Mouse (Mus musculus): ENCODE measurements around the gene Gm3402. TPM values are rescaled to one million over a fixed set of nuclear protein-coding genes. Genes with fewer than 3 reads are reported as not detected.
"Not testable (repeated sequence)": the region's sequence is repeated elsewhere in the genome, so short reads cannot be mapped to it uniquely, and the experiment has no call there.

Gm3402 gene
- polyA plus RNA-seq, 1 experiment from 2014 or later: not detected

GRCm38 (mm10) chr5:146491063-146491462 lies 22.9 kb upstream of the Gm3402 start, which contains the start of gene Gm6370:
Gene Gm6370, plus strand, starts transcription at chr5:146491363.
- not testable (repeated sequence) for H3K27ac ChIP-seq (replicated peaks; ENCODE audit: low read depth, low read length); H3K4me2 ChIP-seq (ENCODE audit: low read length); H3K9me3 ChIP-seq (ENCODE audit: control insufficient read depth, low read length); DNase-seq; H3K4me1 ChIP-seq (ENCODE audit: control insufficient read depth, insufficient read depth, low read length); ATAC-seq (ENCODE audit: low FRiP score, low TSS enrichment); H3K27me3 ChIP-seq (ENCODE audit: control insufficient read depth, insufficient read depth, low read length); H3K4me3 ChIP-seq (replicated peaks; ENCODE audit: low read depth, low read length); H3K36me3 ChIP-seq (ENCODE audit: control insufficient read depth, insufficient read depth, low read length); H3K9ac ChIP-seq (replicated peaks; ENCODE audit: low read length)
- WGBS: no CpG with 5 or more reads among the region's 5 CpGs

DNA sequence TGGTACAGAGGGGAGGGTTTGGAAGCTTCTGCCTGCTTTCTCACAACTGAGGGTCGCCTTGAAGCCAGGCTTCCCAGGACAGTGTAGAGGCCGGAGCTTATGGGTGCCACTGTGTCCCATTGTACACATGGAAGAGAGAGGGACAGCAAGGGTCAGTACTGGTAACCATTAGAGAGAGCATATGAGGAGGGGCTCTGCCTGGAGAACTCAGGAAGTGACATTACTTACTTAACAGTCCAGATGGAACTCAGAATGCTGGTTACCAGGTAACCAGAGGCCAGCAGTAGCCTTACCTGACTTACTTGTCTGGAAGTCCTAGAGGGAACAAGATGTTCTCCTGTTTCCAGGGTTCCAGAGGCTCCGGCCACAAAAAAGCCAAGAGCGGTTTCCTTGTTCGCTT lies 11.8 kb upstream of the Gm3402 start, which contains the start of gene 4930449I24Rik:
TSS of gene 4930449I24Rik (plus strand) at position 301 of the 400 bp plus-strand sequence.
- not testable (repeated sequence) for H3K4me1 ChIP-seq (ENCODE audit: control insufficient read depth, insufficient read depth, low read length); H3K27me3 ChIP-seq (ENCODE audit: control insufficient read depth, insufficient read depth, low read length); H3K4me2 ChIP-seq (ENCODE audit: low read length); DNase-seq; H3K9ac ChIP-seq (replicated peaks; ENCODE audit: low read length); H3K4me3 ChIP-seq (replicated peaks; ENCODE audit: low read depth, low read length); ATAC-seq (ENCODE audit: low FRiP score, low TSS enrichment); H3K27ac ChIP-seq (replicated peaks; ENCODE audit: low read depth, low read length); H3K36me3 ChIP-seq (ENCODE audit: control insufficient read depth, insufficient read depth, low read length); H3K9me3 ChIP-seq (ENCODE audit: control insufficient read depth, low read length)
- no CpG with 5 or more reads among the region's 5 CpGs for WGBS

DNA sequence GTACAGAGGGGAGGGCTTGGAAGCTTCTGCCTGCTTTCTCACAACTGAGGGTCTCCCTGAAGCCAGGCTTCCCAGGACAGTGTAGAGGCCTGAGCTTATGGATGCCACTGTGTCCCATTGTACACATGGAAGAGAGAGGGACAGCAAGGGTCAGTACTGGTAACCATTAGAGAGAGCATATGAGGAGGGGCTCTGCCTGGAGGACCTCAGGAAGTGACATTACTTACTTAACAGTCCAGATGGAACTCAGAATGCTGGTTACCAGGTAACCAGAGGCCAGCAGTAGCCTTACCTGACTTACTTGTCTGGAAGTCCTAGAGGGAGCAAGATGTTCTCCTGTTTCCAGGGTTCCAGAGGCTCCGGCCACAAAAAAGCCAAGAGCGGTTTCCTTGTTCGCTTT lies 11.6 kb downstream of the Gm3402 start, which contains the start of gene Gm3404:
TSS of gene Gm3404 (plus strand) at position 301 of the 400 bp plus-strand sequence.
- ATAC-seq (ENCODE audit: low FRiP score, low TSS enrichment); H3K4me2 ChIP-seq (ENCODE audit: low read length); DNase-seq; H3K27ac ChIP-seq (replicated peaks; ENCODE audit: low read depth, low read length); H3K9ac ChIP-seq (replicated peaks; ENCODE audit: low read length); H3K4me1 ChIP-seq (ENCODE audit: control insufficient read depth, insufficient read depth, low read length); H3K9me3 ChIP-seq (ENCODE audit: control insufficient read depth, low read length); H3K4me3 ChIP-seq (replicated peaks; ENCODE audit: low read depth, low read length); H3K27me3 ChIP-seq (ENCODE audit: control insufficient read depth, insufficient read depth, low read length); H3K36me3 ChIP-seq (ENCODE audit: control insufficient read depth, insufficient read depth, low read length): not testable (repeated sequence)
- WGBS: 100% methylated on average over 1 of the region's 3 CpGs

DNA sequence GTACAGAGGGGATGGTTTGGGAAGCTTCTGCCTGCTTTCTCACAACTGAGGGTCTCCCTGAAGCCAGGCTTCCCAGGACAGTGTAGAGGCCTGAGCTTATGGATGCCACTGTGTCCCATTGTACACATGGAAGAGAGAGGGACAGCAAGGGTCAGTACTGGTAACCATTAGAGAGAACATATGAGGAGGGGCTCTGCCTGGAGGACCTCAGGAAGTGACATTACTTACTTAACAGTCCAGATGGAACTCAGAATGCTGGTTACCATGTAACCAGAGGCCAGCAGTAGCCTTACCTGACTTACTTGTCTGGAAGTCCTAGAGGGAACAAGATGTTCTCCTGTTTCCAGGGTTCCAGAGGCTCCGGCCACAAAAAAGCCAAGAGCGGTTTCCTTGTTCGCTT lies 23.4 kb downstream of the Gm3402 start, which contains the start of gene Gm3409:
TSS of gene Gm3409 (plus strand) at position 301 of the 400 bp plus-strand sequence.
- not testable (repeated sequence) for DNase-seq; H3K4me3 ChIP-seq (replicated peaks; ENCODE audit: low read depth, low read length); H3K9ac ChIP-seq (replicated peaks; ENCODE audit: low read length); H3K27me3 ChIP-seq (ENCODE audit: control insufficient read depth, insufficient read depth, low read length); H3K36me3 ChIP-seq (ENCODE audit: control insufficient read depth, insufficient read depth, low read length); H3K4me1 ChIP-seq (ENCODE audit: control insufficient read depth, insufficient read depth, low read length); ATAC-seq (ENCODE audit: low FRiP score, low TSS enrichment); H3K27ac ChIP-seq (replicated peaks; ENCODE audit: low read depth, low read length); H3K4me2 ChIP-seq (ENCODE audit: low read length); H3K9me3 ChIP-seq (ENCODE audit: control insufficient read depth, low read length)
- 100% methylated on average over 2 of the region's 3 CpGs for WGBS

- not testable (repeated sequence) for ATAC-seq (ENCODE audit: low FRiP score, low TSS enrichment)
- WGBS: no CpG with 5 or more reads among the region's 3 CpGs
Measured at GRCm38 (mm10) chr5:146555836-146556235, 41.9 kb downstream of the Gm3402 start, which contains the start of gene Gm3415. Gene Gm3415, plus strand, starts transcription at chr5:146556136.

GRCm38 (mm10) chr5:146564259-146564658 lies 50.3 kb downstream of the Gm3402 start:
- ATAC-seq (ENCODE audit: low FRiP score, low TSS enrichment): no peak
- 91% methylated on average over 1 of the region's 1 CpGs for WGBS
- Histone ChIP-seq H3K36me3 (ENCODE audit: control insufficient read depth, insufficient read depth, low read length) (no peaks in the 10 kb centered on the region), H3K4me1 (ENCODE audit: control insufficient read depth, insufficient read depth, low read length) (no peaks in the 10 kb centered on the region), H3K4me2 (ENCODE audit: low read length) (no peak overlapping the region), H3K9me3 (ENCODE audit: control insufficient read depth, low read length) (no peaks in the 10 kb centered on the region), H3K4me3 (replicated peaks; ENCODE audit: low read depth, low read length) (no peak overlapping the region), H3K27ac (replicated peaks; ENCODE audit: low read depth, low read length) (no peak overlapping the region), H3K9ac (replicated peaks; ENCODE audit: low read length) (no peak overlapping the region), H3K27me3 (ENCODE audit: control insufficient read depth, insufficient read depth, low read length) (no peaks in the 10 kb centered on the region)
- DNase-seq: no peak

More at GRCm38 (mm10) chr5:146555836-146556235, 41.9 kb downstream of the Gm3402 start, which contains the start of gene Gm3415:
- not testable (repeated sequence) for H3K9me3 ChIP-seq (ENCODE audit: control insufficient read depth, low read length); H3K9ac ChIP-seq (replicated peaks; ENCODE audit: low read length); H3K36me3 ChIP-seq (ENCODE audit: control insufficient read depth, insufficient read depth, low read length); H3K4me2 ChIP-seq (ENCODE audit: low read length); DNase-seq; H3K27ac ChIP-seq (replicated peaks; ENCODE audit: low read depth, low read length); H3K4me1 ChIP-seq (ENCODE audit: control insufficient read depth, insufficient read depth, low read length); H3K27me3 ChIP-seq (ENCODE audit: control insufficient read depth, insufficient read depth, low read length); H3K4me3 ChIP-seq (replicated peaks; ENCODE audit: low read depth, low read length)

Other genes starting within 250 kb of the Gm3402 start
- gene Wasf3, start 129.1 kb upstream of the Gm3402 start, polyA plus RNA-seq (2014; fragmentation: Nextera tagmentation; extraction: Ambion mirVana): 9.3 and 10.0 TPM in 2 replicates
- gene Gm6408, start 32.2 kb upstream of the Gm3402 start, polyA plus RNA-seq (2014; fragmentation: Nextera tagmentation; extraction: Ambion mirVana): not detected in 2 replicates
- not detected in 2 replicates for gene Gm6370, start 22.8 kb upstream of the Gm3402 start, polyA plus RNA-seq (2014; fragmentation: Nextera tagmentation; extraction: Ambion mirVana)
- gene 4930449I24Rik, start 11.7 kb upstream of the Gm3402 start, polyA plus RNA-seq (2014; fragmentation: Nextera tagmentation; extraction: Ambion mirVana): not detected in 2 replicates
- not detected in 2 replicates for gene Gm3404, start 11.7 kb downstream of the Gm3402 start, polyA plus RNA-seq (2014; fragmentation: Nextera tagmentation; extraction: Ambion mirVana)
- not detected in 2 replicates for gene Gm3409, start 23.5 kb downstream of the Gm3402 start, polyA plus RNA-seq (2014; fragmentation: Nextera tagmentation; extraction: Ambion mirVana)
- gene Gm3415, start 42.0 kb downstream of the Gm3402 start, polyA plus RNA-seq (2014; fragmentation: Nextera tagmentation; extraction: Ambion mirVana): not detected in 2 replicates
- 13.4 and 22.6 TPM in 2 replicates for gene Gpr12, start 71.1 kb downstream of the Gm3402 start, polyA plus RNA-seq (2014; fragmentation: Nextera tagmentation; extraction: Ambion mirVana)